Mouse (Mus musculus): ENCODE measurements around the gene Unc13a. TPM values are rescaled to one million over a fixed set of nuclear protein-coding genes. Genes with fewer than 3 reads are reported as not detected.

Unc13a gene
- total RNA-seq, 2 experiments from 2014 or later, result 0.11 TPM; not detected in 1

DNA sequence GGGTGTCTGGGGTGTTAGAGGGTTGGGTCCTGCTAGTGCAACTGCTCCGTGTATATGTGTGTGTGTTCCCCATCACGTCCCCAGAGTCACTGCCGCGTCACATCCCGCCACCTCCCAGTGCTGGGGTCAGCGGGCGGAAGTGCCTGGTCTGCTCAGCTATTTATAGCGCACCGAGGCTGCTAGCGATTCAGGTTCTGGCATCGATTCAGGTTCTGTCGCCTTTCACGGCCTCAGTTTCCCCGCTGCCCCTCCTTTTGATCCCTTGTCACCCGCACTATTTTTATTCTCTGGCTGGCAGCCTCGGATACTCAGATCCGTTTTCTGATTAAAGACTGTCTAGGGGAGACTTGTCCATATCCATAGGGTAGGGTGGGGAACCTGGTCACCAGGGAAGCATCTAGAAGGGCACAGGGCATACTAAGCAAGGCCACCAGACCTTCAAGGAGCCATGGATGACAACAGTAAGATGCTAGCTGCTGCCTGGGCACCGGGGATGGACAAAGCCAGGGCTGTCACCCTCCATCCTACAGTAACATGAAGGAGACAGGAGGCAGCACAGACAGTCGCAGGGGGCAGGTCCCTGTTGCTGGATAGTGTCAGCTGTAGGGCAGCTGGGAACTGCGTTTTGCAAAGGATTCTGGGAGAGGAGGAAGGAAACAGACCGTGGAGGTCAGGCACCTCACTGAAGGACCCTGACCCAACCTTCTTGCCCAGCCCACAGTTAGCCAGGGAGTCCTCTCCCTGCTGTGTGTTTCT is 3.2 kb downstream of the Unc13a start:
- peak; percentile 61 for ATAC-seq (ENCODE audit: poor library complexity, severe bottlenecking)

DNA sequence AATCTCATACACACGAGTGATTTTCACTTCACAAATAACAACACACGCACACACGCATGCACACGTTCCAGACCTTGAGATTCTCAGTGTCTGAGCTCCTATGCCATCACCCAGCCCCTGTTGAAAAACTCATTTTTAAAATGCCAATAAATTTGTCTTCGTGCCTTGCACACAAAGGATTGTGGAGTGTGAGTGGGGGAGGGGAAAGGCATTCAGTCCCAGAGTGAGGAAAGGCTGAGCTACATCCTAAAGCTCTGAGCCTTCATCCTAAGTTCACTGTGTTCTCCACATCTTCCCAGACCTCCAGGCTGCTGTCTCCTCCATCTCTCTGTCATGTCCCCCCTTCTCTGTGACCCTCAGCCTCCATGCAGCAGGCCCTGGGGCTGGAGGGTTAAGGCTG is 4.3 kb downstream of the Unc13a start:
- no peak for ATAC-seq (ENCODE audit: poor library complexity, severe bottlenecking)

DNA sequence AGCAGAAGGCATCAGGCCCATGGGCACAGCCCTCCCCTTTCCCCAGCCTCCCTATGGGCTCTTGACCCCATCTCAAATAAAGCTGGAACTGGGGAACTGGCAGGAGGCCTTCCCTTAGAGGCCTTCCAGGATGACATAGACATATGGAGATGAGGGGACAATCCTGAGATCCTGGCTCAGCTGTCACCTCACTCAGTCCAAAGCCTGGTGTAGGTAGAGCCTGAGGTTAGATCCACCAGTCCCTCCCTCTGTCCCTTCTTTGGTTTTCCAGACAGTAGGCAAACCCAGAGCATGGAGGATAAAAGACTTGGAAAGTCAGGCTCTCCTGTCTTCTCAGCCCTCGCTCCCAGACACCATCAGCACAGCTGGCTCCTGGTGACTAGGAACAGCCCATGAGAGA is 4.7 kb downstream of the Unc13a start:
- ATAC-seq (ENCODE audit: poor library complexity, severe bottlenecking), result no peak

DNA sequence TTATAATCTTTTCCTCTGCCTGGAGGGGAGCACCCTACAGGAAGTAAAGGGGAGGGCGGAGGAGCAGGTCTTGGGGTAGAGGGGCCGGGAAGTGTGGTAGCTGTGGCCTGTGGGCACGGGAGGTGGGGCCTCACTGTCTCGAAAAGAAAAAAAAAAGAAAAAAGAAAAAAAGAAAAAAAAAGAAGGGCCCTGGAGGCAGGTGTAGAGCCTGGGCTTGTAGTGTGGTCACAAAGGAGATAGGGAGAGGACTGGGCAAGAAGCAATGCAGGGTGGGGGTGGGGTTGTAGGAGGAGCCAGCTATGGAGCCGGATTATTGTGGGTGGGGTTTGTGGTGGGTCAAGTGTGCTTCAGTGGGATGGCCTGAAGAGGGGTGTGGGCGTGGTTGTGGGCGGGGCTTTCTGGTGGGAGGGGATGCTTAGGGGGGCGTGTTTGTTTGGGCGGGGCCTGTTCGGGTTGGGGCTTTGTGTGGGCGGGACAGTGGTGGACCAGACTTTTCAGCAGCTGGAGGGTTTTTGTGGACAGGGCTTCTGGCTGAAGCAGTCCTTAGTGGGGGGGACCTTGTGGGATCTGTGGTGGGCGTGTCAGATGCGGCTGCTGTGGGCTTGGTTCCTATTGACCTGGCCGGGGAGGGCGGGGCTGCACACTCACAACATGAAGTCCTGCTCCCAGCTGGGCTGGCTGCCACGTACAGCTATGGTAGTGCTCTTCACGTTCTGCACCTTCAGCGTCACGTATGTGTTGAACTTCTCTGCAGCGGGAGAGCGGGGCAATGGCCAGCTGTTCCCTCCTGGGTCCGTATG is 6.0 kb downstream of the Unc13a start:
- ATAC-seq (ENCODE audit: poor library complexity, severe bottlenecking), result peak; percentile 48

DNA sequence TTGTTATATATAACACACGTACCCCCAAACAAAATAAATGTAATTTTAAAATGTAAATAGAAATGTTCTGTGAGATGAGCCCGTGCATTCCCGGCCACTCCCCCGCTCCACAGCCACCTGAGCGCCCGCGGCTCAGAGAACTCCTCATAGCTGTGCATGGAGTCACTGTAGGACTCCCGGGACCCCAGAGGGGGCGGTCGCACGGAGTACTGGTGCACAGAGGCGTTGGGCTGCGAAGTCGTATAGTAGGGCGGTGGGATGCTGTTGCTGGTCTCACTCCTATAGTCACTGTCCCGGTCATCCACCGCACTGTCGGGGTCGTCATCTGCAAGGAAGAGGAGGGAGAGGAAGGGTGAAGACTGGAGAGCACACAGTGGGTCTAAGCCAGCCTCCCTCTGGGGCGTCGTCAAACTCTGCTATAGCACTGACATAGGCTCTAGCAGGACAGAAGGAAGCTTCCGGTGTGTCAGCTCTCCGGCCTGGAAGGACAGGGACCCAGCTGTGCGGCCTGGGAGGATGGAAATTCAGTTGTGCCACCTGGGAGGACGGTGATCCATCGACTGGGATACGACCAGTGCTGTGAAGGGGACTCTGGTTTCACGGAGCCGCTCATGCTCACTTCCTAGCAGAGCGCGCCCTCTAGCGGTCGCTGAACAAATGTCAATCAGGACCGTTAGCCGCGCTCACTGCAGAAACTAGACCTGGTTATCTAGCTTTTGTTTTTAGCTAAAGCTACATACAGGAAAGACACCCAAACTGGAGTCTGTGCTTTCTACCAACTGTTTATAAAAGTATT is 11.0 kb downstream of the Unc13a start:
- peak; percentile 88 for ATAC-seq (ENCODE audit: poor library complexity, severe bottlenecking)

DNA sequence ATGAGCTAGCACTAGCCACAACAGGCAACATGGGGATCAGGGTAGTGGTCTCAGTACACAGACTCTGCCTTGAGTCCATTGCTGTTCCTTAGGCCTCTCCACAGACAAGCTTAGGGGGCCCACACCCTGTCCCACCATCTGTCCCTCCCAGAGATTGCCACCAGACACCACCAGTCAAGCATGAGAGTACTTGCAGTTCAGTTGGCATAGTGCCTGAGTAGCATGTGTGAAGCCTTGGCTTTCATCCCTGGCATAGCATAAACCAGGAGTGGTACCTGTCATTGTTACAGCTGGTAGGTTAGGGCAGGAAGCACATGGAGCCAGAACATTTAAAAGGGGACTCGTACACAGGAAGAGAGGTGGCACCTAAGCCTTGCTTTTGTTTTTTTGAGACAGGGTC is 11.8 kb downstream of the Unc13a start:
- no peak for ATAC-seq (ENCODE audit: poor library complexity, severe bottlenecking)

DNA sequence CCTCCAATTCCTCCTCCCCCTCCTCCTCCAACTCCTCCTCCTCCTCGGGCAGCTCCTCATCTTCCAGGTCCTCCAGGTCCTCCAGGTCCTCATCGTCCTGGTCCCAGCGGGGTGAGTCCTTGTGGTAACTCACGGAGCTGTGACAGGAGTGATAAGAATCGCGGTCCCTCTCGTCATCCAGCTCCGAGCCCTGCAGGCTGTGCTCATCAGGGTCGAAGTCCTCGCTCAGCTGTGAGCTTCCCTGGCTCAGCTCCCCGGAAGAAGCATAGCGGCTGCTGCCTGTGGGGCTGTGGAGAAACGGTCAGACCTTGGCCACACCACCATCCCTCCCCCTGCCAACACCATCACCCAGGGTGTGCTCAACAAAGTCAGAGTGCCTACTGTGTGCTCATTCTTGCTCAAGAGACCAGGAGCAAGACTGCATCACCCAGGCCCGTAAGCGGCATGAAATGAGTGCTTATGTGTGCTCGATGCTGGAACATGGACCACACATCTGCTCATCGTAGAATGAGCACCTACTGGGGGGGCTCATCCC is 13.0 kb downstream of the Unc13a start:
- no peak for ATAC-seq (ENCODE audit: poor library complexity, severe bottlenecking)

DNA sequence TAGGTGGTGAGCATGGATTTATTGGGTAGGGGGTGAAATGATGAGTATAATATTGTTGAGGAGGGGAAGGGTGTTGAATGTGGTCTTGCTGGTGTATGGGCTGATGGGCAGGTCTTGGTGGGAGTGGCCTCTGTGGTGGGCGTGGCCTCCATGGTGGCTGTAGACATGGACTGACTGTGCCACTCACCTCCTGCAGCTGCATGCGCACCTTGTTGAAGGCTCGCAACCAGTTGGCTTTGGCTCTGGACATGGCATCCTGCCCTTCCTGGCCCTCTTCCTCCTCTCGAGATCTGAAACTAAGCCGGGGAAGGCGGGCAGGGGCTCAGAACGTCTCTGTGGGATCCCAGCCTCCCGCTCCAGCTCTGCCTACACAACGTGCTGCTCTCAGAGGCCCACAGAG is 13.7 kb downstream of the Unc13a start:
- ATAC-seq (ENCODE audit: poor library complexity, severe bottlenecking), result no peak

DNA sequence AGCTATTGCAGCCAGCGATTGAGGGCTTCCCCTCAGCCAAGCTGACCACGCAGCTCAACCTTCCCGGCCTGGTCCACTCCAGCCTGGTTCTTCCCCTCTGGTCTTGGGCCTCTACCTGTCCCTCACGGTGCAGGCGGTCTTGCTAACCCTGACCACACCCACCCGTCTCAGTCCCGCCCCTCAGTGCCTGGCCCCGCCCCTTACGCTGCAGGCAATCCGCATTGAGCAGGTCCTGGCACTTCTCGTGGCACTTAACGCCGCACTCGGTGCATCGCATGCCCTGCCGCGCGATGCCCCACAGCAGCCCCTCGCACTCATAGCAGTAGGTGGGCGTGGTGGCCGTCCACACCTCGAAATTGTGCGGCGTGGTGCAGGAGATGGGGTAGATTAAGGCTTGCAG is 17.0 kb downstream of the Unc13a start:
- peak; percentile 51; the same call in 1 of the 2 replicates for ATAC-seq (ENCODE audit: poor library complexity, severe bottlenecking)

DNA sequence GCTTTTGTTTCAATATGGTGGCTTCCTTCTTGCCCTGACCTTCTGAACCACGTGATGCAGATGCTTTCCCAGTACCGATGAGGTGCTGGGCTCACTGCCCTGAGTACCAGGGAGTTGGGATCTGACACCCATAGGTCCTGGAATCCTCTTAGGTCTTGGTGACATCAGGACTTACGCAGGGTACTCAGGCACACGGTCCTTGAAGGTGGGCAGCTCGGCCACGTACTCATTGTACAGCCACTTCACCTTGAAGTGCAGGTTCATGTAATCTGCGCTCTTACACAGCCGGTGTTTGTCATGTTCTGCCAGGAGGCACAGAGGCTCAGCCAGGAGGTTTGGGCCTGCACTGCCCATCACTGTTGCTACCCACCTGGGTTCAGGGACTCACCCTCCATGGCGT is 26.0 kb downstream of the Unc13a start:
- ATAC-seq (ENCODE audit: poor library complexity, severe bottlenecking), result no peak

DNA sequence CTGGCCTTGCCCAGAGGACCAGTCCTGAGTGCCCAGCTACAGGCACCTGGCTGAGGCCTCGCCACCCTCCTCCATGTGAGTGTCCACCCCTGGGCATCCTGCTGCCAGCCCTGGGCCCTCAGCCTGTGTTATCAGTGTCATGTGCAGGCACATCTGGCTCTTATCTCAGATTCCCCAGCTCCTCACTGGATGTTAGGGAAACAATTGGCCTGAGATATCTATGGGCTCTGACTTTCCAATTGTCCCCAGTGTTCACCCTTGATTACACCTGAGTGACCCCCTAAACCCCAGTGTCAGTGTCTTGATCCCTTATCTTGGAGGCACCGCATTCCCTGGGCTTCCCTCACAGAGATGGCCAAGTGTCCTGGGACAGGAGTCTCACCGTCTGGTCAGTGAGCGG is 32.2 kb downstream of the Unc13a start:
- ATAC-seq (ENCODE audit: poor library complexity, severe bottlenecking), result no peak

DNA sequence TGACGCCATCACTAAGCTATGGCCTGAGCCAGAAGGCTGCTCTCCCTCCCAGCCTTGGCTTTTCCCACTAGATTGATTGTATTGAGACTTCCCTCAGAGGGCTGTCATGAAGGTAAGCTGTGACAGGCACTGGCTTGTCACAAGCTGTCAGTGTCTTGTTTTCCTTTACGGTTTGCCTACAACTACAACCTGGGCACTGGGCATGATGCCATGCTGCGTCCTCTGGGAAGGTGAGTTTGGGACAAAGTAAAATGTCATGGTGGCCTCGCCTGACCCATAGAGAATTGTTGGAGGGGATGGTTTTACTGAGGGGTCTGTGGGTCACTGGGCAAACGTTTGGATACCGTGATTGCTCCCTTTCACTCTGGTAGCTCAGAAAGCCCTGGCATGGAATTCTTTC is 33.2 kb downstream of the Unc13a start:
- no peak for ATAC-seq (ENCODE audit: poor library complexity, severe bottlenecking)

DNA sequence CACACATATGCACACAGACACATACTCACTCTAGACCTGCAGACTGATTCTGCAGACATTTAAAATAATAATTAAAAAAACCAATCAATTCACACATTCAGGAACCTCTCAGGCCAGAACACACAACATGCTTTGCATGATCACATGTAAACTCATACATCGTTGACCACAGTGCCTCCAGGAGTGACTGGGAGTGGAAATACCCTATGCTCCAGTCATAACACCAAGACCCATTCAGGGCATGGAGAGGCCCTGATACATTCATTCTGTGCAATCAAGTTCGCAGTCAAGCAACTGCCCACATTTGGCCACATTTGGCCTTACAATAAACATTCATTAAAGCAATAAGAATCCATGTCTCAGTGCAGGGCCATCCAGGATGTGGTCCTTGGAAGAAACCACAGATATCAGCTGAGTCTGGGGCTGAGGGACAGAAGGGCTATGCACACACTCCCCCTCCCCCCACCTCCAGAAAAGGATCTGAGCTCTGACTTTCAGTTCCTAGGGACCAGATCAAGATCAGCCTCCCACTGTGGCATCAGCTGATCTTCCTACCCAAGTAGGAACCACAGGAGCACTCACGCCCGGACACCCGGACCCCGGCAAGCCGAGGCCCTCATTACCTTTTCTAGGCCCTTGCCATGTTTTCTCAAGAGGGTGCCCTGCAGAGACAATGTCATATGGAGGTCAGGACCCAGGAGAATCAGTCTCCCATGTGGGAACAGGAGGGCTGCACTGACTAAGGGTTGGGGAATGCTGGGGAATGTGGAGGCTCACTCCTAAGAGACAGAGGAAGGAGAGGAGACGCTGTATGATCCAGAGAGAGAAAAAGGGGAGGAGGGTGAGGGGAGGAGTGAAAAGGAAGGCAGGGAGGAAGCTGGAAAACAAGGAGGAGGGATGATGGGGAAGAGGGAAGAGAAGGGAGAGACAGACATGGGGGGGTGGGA is 34.1 kb downstream of the Unc13a start:
- ATAC-seq (ENCODE audit: poor library complexity, severe bottlenecking), result no peak

DNA sequence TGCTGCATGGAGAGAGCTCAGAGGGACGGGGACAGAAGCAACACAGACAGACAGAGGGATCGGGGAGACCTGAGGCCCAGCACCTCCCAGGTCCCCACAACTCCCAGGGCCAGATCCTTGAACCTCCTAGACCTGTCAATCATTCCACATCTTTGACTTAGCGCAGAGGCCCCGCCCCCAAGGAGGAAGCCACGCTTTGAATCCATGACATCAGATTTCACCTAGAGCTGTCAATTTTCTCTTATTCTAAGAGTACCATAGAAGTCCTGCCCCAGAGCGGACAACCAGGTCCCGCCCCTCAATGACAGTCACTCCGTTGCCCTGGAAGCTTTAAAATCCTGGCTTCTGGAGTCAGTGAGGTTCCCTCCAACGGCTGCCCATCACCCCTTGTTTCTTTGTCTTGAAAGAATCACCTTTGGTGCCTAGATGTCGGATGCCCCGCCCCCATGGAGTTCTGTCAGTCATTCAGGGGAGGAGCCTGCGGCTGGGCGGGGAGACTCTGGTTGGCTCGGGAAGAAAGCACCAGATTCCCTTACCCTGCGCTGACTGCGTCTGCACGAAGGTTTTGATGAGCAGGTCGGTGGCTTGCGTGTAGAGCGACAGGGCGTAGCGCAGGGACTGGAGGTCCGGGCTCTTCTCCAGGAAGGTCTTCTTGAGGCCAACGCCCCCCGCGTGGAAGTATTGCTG is 37.4 kb downstream of the Unc13a start:
- ATAC-seq (ENCODE audit: poor library complexity, severe bottlenecking), result peak; percentile 50

DNA sequence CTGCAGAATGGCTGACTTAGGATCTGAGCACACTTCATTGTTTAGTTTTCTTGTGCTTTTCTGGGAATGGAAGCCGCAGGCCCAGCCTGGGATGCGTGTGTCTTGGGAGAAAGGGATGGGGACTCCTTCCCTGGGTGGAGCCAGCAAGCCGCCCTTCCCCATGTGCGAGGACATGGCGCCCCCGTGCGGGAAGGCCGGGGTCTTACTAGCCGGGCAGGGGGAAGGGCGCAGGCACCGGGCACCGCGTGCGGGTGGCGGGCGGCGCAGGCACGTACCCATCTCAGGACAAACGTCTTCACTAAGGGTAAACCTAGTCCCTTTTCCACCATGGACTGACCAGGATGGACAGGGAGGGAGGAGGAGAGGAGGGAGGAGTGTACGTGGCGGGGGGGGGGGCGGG is 38.4 kb downstream of the Unc13a start:
- peak; percentile 57 for ATAC-seq (ENCODE audit: poor library complexity, severe bottlenecking)

DNA sequence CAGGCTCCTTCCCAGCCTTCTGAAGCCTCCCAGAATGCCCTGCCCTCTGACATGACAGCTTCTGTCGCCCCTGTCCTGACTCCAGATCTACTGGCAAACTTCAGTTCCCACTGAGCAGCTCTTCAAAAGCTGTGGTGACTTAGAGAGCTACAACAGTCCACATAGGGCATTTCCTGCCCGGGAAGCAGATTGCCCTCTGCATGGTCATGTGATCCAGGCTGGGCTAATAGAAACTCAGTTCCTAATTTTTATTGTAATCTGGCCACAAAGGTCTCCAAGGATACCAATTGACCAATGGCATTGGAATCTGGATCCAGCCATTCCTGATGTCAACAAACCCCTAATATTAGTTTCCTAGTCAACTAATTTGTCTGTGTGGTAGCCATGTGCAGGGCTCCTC is 39.7 kb downstream of the Unc13a start:
- ATAC-seq (ENCODE audit: poor library complexity, severe bottlenecking), result no peak

DNA sequence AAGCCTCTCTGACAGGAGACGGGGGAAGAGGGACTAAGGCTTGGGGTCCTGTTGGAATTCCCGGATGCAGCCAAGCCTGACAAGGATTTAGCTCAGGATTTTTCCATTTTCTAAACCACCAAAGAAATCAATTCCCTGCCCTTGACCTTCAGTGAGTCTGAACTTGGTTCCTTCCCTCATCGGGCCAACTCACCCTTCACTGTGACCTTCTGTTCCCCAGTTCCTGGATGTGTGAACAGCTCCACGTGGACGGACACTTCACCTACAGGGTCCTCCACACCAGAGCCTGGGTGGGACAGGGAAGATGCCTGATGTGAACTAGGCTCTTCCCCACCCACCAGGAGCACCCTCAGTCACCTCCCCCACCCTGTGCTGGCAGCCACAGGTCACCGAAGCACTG is 40.8 kb downstream of the Unc13a start:
- ATAC-seq (ENCODE audit: poor library complexity, severe bottlenecking), result no peak

DNA sequence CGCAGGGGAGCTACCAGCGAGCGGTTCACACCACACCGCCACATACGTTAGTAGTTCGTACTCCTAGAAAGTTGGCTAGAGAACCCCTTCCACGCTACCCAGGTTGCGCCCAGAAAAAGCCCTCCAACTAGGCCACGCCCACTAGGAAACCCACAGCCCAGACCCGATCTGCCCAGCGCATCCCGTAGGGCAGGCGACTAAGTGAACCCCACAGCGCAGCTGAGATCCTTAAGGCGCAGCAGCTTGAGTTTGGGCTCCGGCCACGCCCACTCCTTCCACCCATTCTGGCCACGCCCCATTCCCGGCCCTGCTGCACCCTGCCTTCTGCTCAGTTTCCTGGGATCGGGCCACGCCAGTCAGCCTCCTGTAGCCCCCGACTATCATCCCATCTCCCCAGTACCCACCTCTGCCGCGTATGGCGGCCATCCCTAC is 41.8 kb downstream of the Unc13a start:
- no peak for ATAC-seq (ENCODE audit: poor library complexity, severe bottlenecking)

DNA sequence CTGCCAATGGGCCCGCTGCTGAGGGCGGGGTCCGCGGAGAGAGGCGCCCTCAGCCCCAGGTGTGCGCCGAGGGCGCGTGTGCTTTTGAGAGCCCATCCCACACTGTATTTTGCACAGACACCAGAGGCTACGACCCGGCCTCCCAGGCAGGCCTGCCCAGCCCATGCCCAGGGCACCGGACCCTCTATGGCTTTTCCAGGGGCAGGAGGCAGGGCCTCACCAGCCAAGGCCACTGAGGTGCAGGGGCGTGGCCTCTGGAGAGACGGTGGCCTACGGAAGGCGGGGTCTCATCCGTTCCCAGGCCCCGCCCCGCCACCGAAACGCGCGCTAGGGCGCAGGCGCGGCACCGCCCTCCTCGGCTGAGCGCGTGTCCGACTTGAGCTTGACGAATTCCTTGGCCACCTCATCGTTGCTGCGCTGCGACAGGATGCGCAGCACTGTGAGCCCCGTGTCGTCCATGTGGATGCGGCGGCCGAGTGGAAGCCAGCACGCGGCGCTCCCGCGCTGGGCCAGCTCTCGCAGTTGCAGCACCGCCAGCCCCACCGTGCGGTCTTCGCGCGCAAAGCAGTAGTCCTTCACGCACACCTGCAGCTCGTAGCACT is 42.4 kb downstream of the Unc13a start:
- ATAC-seq (ENCODE audit: poor library complexity, severe bottlenecking), result peak; percentile 74
